Mouse (Mus musculus) E14TG2a.4 (cell line): ENCODE data around the gene Kif27.

Source experiments
- CTCF ChIP-seq: conservative IDR thresholded peaks from 2 replicates; pipeline ENCODE4 v1.5.1; 2014; ENCODE audit warnings: low read length
- NANOG ChIP-seq: IDR thresholded peaks from 2 replicates; pipeline ENCODE4 v1.6.1; 2014; ENCODE audit warnings: borderline replicate concordance, low read length, mixed read lengths
- POU5F1 ChIP-seq: IDR thresholded peaks from 2 replicates; pipeline ENCODE4 v1.6.1; 2014; ENCODE audit warnings: low read length, borderline replicate concordance

GRCm38 (mm10) chr13:58387948-58388347 lies 29.0 kb upstream of the Kif27 start:
- peak; percentile 78 for TF ChIP-seq CTCF
- TF ChIP-seq NANOG, result no peak
- TF ChIP-seq POU5F1, result no peak
